Mouse (Mus musculus) cerebellum, postnatal 4 days (tissue): ENCODE measurements at regions not wholly inside any gene's neighbourhood (a gene's known extent, or its start where the extent isn't known, plus 50 kb on each side); places are given as distances from the start of the nearest gene placed in this dataset.

Experiments used
- DNase-seq, 2 experiments: peaks; one replicate each; pipeline ENCODE4 v3.0.0; 2022; ENCODE audit warnings: low spot score in 2 of 2, mixed read lengths in 1 of 2

DNA sequence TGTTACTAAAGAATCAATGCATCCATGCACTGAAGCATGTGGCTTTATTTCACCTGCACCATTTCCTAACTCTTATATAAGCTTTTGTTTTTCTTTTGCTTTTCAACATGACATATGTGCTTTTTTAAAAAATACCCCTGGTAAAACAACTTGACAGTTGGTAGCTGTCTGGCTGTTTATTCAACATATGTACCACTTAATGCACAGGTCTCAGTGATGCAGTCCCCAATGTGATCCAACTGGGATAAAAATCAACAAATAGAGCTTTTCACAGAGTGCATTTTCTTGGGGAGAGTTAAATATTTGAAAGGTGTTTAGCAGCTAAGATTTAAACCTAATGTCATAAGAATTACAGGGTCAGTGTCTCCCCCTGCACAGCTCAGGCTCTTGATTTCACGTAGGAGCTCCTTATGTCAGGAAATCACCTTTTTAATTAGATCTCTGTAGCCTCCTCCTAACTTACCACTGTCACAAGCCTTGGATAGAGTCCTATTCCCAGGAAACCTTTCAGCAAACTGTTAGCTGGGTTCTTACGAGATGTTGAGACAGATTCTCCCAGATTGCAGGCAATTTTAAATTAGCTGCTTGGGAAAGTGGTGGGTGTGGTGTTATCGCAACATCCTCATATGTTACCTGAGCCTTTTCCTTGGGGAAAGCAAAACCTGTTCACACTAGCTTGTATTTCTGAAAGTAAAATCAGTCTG, 464.6 kb upstream of the Arrdc3 start:
- DNase-seq, result no peak

DNA sequence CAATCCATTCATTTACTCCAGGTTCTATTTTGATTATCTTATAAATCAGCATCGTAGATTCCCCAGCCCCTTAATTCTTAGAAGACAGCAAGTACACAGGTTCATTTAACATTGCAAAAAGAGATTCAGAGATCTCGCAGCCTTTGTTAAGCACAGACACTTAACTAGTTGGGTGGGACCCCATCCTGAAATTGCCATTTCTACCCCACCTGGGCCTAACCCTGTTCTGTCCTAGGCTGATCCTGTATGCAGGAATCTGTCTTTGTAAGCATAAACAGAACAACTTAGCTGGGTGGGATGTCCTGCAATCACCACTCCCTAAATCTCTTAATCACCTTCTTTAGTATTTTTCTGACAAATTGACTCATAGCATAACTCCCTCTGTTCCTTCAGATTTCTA, 462.8 kb upstream of the Arrdc3 start:
- no peak for DNase-seq
